ENCODE assay signal across 23 mouse cellular contexts in genomic region chr9:99707425-99708126, GRCm38 (mm10). TPM values are rescaled to one million over a fixed set of nuclear protein-coding genes. Genes with fewer than 3 reads are reported as not detected.
DNase-seq lines count a peak whose midpoint lies in the region; ATAC-seq and TF ChIP-seq lines count a peak whose summit lies in the region.
"Had no signal": no experiment of that assay in that cellular context is flagged by ENCODE, and none has a peak within 500 bp of the region (broad histone marks: within the 10 kb centered on the region; RNA-seq: fewer than 3 reads in every experiment).

No protein-coding gene starts in this region.

- DNase-seq in retina, postnatal 1 day: peak; percentile 9
- no peak for DNase-seq in retina, embryonic 14.5 days (ENCODE audit: low spot score)
- peak; percentile 54 for DNase-seq in lung, adult 2 months
- DNase-seq in lung, postnatal 25 days (ENCODE audit: low spot score): peak; percentile 70
- DNase-seq in spleen, postnatal 10 days (ENCODE audit: low spot score in 2 of 2): no peak
- DNase-seq in liver: no peak
- no peak for DNase-seq in thymus, postnatal 0 days (ENCODE audit: low spot score)
- DNase-seq: adrenal gland, postnatal 36 days; cerebellum, adult 11-12 months; gastrocnemius, postnatal 10 days; heart, adult 2 months; heart, postnatal 4 days had no signal

- no peaks in the 10 kb centered on the region for H3K36me3 ChIP-seq in neural tube, embryonic 15.5 days
- H3K36me3 ChIP-seq: forebrain, embryonic 12.5 days; limb, embryonic 10.5 days had no signal

- WGBS in lung, adult 2 months: 57% methylated on average over 11 of the region's 11 CpGs
- 66% methylated on average over 11 of the region's 11 CpGs for WGBS in neural tube, embryonic 15.5 days

- peak overlapping the region; percentile 32 for H3K4me3 ChIP-seq in lung, adult 2 months (replicated peaks; ENCODE audit: extremely low read depth, low read depth, low read length)
- H3K4me3 ChIP-seq in neural tube, embryonic 15.5 days (replicated peaks): no peak overlapping the region
- H3K4me3 ChIP-seq: forebrain, embryonic 12.5 days; heart, adult 2 months; limb, embryonic 10.5 days had no signal

- no peaks in the 10 kb centered on the region for H3K27me3 ChIP-seq in neural tube, embryonic 15.5 days (replicated peaks)
- H3K27me3 ChIP-seq: forebrain, embryonic 12.5 days had no signal

- no peaks in the 10 kb centered on the region for H3K9me3 ChIP-seq in neural tube, embryonic 15.5 days (replicated peaks)
- H3K9me3 ChIP-seq: forebrain, embryonic 12.5 days; limb, embryonic 10.5 days had no signal

- no peak overlapping the region for H3K9ac ChIP-seq in neural tube, embryonic 15.5 days (replicated peaks)
- H3K9ac ChIP-seq: forebrain, embryonic 12.5 days had no signal

- no peak for ATAC-seq in neural tube, embryonic 15.5 days (ENCODE audit: low FRiP score)
- ATAC-seq: hindbrain, embryonic 16.5 days; intestine, postnatal 0 days had no signal

- H3K27ac ChIP-seq in neural tube, embryonic 15.5 days (replicated peaks): no peak overlapping the region
- H3K27ac ChIP-seq: forebrain, embryonic 12.5 days; heart, adult 2 months; limb, embryonic 10.5 days; macrophage had no signal

- H3K4me2 ChIP-seq in neural tube, embryonic 15.5 days: no peak overlapping the region
- H3K4me2 ChIP-seq: forebrain, embryonic 12.5 days; liver, embryonic 11.5 days; midbrain, embryonic 11.5 days had no signal

- TF ChIP-seq CTCF in lung, adult 2 months (IDR thresholded peaks at IDR 0.05; ENCODE audit: insufficient read depth, low read length): no peak

- no peak for TF ChIP-seq POLR2A in lung, adult 2 months (IDR thresholded peaks at IDR 0.05; ENCODE audit: borderline replicate concordance, extremely low read depth, low read depth, low read length)

- H3K4me1 ChIP-seq in lung, adult 2 months (ENCODE audit: control insufficient read depth, insufficient read depth, low read length): peaks cover 4% of the 10 kb centered on the region
- H3K4me1 ChIP-seq in neural tube, embryonic 15.5 days: no peaks in the 10 kb centered on the region
- H3K4me1 ChIP-seq: forebrain, embryonic 12.5 days; limb, embryonic 10.5 days had no signal

RNA-seq across cellular contexts. Expression of gene Cldn18, which starts 9.5 kb away (rescaled TPM):
- 532 and 587 TPM in 2 replicates for polyA plus RNA-seq in lung, adult 2 months (2012; rRNA removed)
- polyA plus RNA-seq in neural tube, embryonic 15.5 days (2015; fragmentation: Nextera tagmentation; extraction: Ambion mirVana): not detected in 2 replicates
- 0.03 TPM in 1 of 2 replicates, not detected in the other for polyA plus RNA-seq in thymus, postnatal 0 days (2015; fragmentation: Nextera tagmentation; extraction: Ambion mirVana)
- polyA plus RNA-seq: embryonic facial prominence, embryonic 11.5 days; forebrain, embryonic 12.5 days; heart, embryonic 14.5 days; hindbrain, embryonic 16.5 days; limb, embryonic 10.5 days; macrophage; midbrain, embryonic 11.5 days; neural tube, embryonic 11.5 days had no signal

Comparison
In these comparisons a context has a peak if more than half of its experiments do, and no peak if none do; other contexts are left out.
1. DNase-seq: peak in retina, postnatal 1 day (single experiment), lung, adult 2 months (single experiment) and lung, postnatal 25 days (single experiment); none in retina, embryonic 14.5 days (single experiment), spleen, postnatal 10 days (0 of 2), liver (single experiment) and thymus, postnatal 0 days (single experiment).
2. RNA of gene Cldn18, which starts 9.5 kb away (polyA plus RNA-seq): 532 to 587 TPM in lung, adult 2 months; not detected in neural tube, embryonic 15.5 days and 0.03 TPM in thymus, postnatal 0 days; every median in the first group is over 100 times any median in the second.